Mouse (Mus musculus) right cerebral cortex, postnatal 25 days (tissue): ENCODE measurements around the gene Rcbtb2.

Experiments
- DNase-seq: peaks from one replicate; pipeline ENCODE4 v3.0.0; 2022

Rcbtb2 gene

DNA sequence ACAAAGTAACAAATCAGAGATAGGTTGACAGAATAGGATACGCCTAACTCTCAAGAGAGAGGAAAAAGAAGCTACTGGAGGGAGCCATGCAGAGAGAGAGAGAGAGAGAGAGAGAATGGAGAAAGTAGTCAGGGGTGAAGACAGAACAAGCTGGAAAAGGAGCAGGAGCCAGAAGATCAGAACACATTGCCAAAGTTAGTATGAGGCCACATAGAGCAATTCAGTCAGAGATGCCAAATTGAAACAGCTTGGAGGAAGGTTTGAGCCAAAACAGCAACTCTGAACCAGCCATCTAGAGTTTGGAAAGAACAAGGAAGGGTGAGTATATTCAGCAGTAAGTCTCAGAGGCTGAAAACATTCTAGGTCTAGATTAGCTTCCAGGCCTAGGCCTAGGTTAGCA lies 94.2 kb downstream of the Rcbtb2 start:
- no peak for DNase-seq

DNA sequence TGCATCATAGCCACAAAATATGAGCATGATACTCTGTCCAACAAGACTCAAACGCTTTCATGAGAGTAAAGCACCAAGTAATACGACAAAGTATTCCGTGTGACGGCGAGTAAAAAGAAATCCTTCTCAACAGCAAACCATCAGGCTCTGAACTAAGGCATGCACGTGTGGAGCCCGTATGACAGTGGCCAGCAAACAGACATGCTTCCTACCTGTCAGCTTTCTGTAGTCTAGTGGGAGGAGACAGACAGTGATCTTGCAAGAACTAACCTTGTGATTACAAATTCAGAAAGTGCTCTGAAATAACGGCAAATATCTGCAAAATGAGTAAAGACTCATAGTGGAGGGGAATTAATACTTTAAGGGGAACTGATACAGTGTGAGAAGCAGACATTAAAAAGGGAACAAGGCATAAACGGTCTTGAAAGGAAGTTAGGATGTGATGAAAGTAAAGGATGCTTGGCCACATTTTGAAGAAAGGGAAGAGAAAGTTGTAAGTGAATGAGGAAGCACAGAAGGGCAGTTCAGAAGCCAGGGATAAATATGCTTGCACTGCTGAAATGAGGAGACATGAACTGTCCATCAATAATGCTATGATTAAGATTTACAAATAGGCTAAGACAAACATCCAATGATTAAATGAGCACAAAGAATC lies 99.6 kb downstream of the Rcbtb2 start:
- no peak for DNase-seq

DNA sequence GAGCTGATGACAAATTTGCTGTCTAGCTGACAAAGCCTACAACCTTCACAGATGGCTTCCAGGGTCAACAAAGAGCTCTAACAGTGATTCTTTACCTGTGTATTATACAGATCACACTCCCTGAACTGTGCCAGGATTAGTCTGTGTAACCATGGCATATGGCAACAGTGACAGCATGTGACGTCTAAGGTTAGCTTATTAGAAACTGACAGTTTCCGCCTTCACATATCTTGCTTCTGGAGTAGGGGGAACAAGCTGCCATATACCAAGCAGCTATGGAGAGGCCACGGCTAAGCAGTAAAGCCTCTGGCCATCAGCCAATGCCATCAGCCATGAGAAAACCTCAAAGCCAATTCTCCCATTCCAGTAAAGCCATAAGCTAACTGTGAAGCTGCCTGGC lies 103.5 kb downstream of the Rcbtb2 start:
- no peak for DNase-seq

DNA sequence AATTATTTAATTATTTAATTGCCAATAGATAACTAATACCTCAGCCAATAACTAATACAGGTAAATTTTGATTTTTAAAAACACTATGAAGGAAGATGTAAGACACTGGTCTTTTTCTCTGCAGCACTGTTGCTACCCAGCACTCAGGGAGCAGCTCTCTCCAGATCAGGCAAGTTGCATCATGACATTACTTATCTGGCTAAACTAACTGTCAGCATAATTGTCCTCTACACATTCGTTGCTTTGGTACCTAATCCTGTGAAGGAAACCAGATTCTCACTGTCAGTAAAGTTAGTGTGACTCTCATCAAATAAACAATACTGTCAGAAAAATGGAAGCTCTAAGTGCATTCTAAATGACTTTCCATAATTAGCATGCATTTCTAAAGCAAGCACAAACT lies 104.0 kb downstream of the Rcbtb2 start:
- DNase-seq = no peak

DNA sequence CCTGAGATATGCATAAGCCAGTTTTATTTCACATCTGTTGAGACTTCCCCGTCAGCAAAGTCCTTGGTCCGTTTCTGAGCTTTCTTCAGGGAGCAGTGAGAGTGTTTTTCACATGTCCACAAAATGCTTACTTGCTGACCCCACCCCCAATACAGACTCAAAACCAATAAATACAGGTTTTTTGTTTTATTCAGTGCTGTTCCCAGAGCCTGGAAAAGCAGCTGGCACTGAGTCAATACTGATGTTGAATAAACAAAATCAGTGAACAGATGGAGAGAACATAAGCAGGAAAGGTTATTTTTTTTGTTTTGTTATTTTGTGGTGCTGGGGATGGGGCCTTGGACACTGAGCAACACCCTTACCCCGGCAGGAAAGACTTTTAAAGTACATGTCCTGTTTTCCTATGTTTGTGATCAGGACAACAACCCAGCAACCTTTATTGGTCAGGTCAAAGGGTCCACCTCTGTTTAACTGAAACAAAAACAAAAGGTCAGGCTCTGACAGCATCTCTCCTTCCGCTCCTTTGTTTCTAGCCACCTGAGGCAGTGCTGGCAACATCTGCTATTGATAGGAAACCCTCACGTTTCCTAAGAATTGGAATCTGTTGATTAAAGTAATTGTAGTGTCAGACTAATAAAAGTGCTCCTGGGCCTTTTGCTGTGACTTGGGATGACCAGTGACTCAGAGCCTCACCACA lies 108.6 kb downstream of the Rcbtb2 start:
- DNase-seq = no peak

DNA sequence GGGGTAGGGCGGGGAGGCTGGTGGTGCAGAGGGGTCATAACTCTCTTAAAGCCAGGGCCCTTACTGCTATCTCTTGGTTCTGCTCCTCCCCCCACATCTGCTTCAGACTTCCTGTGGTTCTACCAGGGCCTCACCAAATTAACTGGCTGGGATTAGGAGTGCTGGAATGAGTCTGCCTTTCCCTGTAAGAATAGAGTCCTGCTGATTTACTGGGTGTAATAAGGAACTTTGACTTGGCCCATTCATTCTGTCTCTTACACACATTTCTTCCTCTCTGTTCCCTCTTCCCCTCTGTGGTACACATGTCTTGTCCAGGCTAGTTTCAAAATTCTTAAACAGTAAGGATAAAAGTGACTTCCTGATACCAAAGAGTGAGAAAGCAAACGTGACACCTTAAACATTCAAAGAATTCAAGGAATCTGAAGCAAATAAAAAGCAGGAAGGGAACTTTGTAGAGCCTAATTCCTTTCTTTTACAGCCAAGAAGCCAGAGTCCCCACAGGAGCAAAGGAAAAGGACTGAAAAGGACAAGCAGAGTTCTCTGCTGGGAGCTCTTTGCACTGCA lies 111.7 kb downstream of the Rcbtb2 start:
- no peak for DNase-seq

DNA sequence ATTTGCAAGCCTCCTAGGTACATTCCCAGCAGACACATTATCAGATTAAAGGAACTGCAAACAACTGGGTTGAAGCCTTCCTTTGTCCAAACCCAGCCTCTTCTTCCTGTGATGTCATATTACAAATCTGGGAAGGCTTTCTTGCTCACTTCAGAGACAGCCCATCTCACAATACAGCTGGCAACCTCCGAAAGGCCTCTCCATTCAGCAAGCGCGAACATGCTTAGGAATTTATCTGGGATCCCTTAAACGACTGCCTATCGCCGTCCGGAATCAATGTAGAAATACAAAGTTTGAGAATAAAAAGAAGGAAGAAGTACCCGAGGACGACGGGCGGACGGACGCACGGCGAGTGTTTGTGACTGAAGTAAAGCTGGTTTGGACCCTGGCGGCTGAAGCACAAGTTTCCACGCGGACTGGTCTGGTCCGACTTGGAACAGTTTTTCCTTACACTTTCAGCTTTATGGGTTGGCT lies 115.0 kb downstream of the Rcbtb2 start, which contains the start of gene Lpar6:
Gene Lpar6 (plus strand): TSS at position 48 of the 474 bp plus-strand sequence.
- peak; percentile 15 for DNase-seq

DNA sequence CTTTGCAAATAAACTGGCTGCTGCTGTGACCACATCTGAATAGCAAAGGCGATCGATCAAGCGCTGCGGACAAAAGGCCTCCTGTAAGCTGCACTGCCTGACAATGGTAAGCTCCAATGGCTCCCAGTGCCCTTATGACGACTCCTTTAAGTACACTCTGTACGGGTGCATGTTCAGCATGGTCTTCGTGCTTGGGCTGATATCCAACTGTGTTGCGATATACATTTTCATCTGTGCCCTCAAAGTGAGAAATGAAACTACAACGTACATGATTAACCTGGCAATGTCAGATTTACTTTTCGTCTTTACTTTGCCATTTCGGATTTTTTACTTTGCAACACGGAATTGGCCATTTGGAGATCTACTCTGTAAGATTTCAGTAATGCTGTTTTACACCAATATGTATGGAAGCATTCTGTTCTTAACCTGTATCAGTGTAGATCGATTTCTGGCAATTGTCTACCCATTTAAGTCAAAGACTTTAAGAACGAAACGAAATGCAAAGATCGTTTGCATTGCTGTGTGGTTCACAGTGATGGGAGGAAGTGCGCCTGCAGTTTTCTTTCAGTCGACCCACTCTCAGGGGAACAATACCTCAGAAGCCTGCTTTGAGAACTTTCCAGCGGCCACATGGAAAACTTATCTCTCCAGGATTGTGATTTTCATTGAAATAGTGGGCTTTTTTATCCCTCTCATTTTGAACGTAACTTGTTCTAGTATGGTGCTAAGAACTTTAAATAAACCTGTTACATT lies 115.8 kb downstream of the Rcbtb2 start:
- DNase-seq = no peak

DNA sequence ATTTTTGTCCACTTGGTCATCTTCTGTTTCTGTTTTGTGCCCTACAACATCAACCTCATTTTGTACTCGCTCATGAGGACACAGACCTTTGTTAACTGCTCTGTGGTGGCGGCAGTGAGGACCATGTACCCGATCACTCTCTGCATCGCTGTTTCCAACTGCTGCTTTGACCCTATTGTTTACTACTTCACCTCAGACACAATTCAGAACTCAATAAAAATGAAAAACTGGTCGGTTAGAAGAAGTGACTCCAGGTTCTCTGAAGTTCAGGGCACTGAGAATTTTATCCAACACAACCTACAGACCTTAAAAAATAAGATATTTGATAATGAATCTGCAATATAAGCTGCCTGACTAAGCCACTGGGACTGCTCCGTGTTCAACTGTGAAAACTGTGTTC lies 116.5 kb downstream of the Rcbtb2 start:
- DNase-seq = no peak

DNA sequence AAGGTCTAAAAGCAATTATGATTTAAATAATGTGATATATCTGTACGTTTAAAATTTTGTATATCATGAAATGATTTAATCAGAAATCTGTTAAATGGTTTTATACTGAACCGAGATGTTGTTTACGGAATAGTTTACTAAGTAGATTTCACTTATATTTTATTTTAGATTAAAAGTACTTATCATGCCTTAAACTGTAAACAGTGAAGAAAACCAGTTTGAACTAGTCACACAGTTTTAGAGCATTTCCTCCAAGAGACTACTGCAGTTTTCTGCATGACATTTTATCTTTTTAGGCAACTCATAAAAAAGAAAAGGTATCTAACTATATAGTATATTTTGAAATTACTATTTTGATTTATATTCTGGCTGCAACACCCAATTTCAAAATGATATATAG lies 117.0 kb downstream of the Rcbtb2 start:
- DNase-seq = no peak

DNA sequence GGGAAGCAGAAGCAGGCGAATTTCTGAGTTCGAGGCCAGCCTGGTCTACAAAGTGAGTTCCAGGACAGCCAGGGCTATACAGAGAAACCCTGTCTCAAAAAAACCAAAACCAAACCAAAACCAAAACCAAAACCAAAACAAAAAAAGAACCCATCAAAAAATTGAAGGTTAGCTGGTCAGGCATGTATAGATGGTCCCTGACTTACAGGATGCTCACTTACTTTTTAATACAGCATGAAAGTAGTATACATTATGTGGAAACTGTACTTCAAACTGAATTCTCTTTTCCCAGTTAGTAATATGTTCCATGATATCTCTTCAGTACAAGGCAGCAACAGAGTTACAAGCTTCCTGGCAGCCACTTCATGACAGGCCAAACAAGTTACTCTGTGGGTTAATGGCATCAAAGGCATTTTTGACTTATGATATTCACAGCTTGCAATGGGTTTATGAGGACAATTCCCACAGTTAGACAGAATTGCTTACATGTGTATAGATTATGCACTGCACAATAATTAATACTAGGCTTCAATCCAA lies 121.3 kb downstream of the Rcbtb2 start:
- DNase-seq = no peak

DNA sequence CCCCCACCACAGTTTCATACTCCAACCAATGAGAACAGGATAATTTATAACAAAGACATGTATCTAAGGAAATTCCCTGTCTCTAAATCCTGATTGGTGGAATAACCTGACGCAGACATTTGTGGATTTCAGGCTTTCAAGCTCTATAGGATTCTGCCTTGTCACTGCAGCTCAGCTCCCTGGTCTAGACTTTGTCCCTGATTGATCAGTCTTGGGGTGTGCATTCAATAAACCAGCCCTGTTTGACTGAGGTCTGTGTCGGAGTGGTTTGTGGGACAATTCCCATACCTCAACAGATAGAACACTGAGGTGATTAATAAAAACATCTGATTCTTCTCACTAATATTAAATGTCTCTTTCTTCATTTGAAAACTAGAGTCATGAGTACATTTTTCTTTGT lies 127.2 kb downstream of the Rcbtb2 start:
- DNase-seq = no peak

DNA sequence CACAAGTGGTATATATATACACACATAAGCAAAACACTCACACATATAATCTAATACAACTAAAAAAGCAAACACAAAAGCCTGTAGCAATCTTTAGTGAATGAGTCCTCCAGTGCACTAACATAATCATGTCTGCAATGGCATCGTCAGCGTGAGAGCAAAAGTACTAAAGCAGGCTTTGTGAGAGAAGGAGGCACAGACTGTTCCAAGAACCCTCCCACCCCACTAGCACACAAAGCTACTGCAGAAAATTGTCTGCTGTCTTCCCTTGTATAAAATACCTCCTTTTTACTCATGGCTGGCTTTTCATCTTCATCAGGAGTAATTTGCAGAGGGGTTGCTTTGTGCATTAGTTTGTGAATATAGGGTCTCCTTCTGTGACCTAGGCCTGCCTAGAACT lies 129.4 kb downstream of the Rcbtb2 start:
- DNase-seq = no peak

DNA sequence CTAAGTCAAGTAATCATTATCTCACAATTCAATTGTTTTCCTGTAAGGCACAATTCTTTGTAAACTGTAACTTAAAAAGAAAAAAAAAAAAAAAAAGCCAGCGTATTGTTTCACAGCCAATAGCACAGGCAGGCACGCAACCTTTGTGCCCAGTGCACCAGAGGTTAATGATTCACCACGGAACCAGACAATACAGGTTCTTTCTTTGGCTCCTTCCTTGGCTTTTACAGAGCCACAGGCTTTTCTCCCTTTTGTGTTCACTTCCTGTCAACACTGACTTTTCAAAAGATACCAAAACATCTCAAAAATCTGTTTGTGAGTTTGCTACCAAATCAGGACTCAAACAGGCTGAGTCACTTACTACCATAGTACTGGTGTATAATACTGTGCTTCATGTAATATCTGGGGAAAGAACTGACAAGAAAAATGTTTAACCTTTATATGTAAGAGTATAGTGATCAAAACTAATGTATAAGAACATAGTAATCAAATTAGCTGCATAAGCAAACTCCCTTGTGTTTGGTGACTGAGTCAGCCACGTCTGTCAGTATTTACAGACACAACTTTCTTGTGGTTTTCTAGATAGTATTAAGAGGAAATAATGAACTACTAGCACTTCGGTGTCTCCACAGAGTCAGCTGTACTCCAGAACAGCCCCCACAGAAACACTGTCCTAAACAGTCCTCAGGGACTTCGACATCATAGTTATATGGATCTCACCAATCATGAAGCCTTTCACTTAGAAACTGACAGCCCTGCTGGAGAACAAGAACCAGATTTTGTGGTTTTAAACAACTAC lies 130.8 kb downstream of the Rcbtb2 start:
- no peak for DNase-seq

DNA sequence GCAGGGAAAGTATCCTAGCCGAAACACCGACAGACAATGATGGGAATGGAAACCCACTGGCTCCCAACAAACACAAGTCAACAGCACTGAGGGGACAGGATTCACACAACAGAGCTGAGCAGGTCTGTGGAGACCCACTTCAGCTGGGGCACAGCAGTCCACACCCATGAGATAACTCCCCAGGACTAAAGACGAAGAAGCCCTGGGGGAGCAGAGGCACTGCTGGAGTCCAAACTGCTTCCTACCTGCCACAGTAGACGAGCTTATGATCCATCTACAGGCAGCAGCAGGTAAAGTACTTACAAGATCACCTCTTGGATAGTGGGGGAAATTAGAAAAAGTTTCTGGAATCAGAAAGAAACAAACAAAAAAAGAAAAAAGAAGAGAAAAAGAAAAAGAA lies 131.6 kb downstream of the Rcbtb2 start:
- DNase-seq = no peak

DNA sequence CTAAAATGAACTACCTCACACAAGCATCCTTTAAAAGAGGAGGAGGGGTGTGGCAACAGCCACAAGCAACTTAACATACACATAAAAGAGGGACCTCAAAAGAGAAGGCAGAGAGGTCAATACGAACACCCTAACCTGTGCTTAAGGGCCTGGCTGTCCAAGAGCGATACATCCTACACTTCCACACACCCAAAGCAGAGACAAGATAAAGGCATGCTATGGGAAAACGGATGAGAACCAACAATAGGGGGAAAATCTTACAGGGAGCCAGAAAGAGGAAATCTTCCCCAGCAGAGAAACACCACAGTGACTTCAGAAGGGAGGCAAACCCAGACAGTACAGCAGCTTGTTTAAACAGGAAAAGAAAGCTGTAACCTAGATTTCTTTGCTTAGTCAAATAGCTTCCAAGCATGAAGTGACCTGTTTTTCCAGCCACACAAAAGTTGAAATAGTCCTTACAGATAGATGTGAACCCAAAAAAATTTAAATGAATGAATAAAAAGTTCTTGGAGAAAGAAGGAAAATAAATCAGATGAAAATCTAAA lies 132.7 kb downstream of the Rcbtb2 start:
- no peak for DNase-seq

DNA sequence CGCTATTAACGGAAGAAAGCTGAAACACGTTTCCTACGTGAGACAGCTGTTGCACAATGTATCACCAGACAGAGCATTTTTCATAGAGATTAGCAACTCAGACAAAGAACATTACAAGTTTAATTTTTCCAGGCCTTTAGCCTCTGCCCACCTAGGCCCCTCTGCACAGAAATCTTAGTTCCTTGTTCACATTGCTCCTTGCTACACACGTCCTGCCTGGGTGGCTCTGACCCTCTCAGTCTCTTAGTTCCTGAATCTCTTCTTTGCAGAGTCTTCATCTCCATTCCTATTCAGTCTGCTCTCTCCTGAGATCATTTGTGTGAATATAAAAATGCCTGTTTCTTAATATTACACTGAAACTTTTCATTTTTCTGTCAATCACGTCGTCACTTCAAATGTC lies 134.5 kb downstream of the Rcbtb2 start:
- no peak for DNase-seq
